Mouse (Mus musculus) G1E (cell line): ENCODE measurements around the gene Myh9.

Source experiments
- CTCF ChIP-seq: IDR thresholded peaks from 2 replicates; pipeline ENCODE4 v1.5.1; 2012; ENCODE audit warnings: low read depth, low read length, inconsistent platforms, mixed read lengths
- GATA1 ChIP-seq: IDR thresholded peaks from 2 replicates; pipeline ENCODE4 v1.6.1; 2012; ENCODE audit warnings: borderline replicate concordance, low read length, inconsistent platforms, mixed read lengths
- GATA2 ChIP-seq: IDR thresholded peaks from 2 replicates; pipeline ENCODE4 v1.6.1; 2012; ENCODE audit warnings: low read depth, low read length, inconsistent platforms, borderline replicate concordance
- POLR2AphosphoS5 ChIP-seq: IDR thresholded peaks from 2 replicates; pipeline ENCODE4 v1.6.1; 2012; ENCODE audit warnings: low read depth, low read length, inconsistent platforms; ENCODE audit not compliant: insufficient replicate concordance
- TAL1 ChIP-seq: conservative IDR thresholded peaks from 2 replicates; pipeline ENCODE4 v1.6.1; 2012; ENCODE audit warnings: low read depth, low read length, inconsistent platforms, mixed read lengths

GRCm38 (mm10) chr15:77760037-77760436, 81.9 kb downstream of the Myh9 start:
- TF ChIP-seq CTCF = no peak
- TF ChIP-seq GATA1 = no peak
- no peak for TF ChIP-seq POLR2AphosphoS5
- TF ChIP-seq TAL1 = no peak
- no peak for TF ChIP-seq GATA2
